Mouse (Mus musculus) cerebellum, adult 9-10 months (tissue): ENCODE measurements at regions not wholly inside any gene's neighbourhood (a gene's known extent, or its start where the extent isn't known, plus 50 kb on each side); places are given as distances from the start of the nearest gene placed in this dataset.

Experiments
- DNase-seq: peaks from one replicate; pipeline ENCODE4 v3.0.0; 2022

DNA sequence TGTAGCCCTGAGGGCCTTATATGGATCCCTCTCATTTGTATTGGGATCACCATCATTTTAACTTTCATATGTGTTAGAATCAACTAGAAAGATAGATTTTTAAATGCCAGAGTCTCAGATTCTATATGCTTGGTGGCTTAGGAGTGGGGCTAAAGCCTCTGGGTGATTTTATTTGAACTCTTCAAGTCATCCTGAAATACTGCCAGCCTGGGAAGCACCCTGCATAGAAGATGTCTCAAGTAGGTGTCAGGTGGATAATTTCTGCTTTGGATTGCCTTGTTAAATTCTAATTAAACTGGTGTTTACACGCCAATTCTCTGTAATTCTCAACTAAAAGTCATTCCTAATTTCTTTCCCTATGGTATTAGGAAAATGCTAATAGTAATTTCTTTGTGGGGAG is 4154.0 kb downstream of the 9330182O14Rik start:
- peak; percentile 42 for DNase-seq

DNA sequence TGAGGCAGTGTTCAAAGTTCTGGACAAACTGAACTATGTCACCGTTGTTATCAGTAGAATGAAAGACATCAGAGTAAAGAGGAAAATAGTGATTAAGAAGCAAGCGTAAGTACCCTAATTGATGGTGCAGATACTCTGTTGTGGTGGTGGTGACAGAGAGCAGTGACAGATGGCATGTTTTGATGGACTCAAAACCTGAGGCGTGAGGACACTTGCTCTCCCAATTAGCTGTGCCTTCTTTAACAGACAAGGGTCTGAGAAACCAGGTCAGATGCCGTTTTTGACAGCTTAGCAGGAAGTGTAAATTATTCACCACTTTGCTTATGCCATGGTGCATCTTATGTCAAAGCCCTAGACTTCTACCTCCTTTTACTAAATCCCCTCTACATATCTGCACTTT is 4154.5 kb downstream of the 9330182O14Rik start:
- peak; percentile 39 for DNase-seq

DNA sequence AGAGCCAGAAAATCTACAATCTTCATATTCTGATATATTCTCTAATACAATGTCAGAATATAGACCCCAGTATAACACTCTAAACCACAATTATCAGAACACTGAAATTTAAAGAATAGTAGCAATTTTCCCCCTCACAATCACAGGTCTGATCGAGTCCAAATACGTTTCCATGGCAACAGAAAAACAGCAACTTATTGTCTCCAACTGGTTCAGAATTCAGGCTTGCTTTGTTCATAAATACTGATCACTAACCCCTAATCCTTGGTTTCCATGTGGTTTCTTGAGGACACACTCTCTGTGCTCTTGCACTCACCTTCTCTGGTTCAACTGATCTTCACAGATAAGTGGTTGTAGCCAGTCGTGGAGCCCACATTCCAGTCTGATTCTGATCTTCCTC is 4167.3 kb downstream of the 9330182O14Rik start:
- no peak for DNase-seq

GRCm38 (mm10) chr15:44310888-44311287 is 4176.7 kb downstream of the 9330182O14Rik start:
- no peak for DNase-seq

DNA sequence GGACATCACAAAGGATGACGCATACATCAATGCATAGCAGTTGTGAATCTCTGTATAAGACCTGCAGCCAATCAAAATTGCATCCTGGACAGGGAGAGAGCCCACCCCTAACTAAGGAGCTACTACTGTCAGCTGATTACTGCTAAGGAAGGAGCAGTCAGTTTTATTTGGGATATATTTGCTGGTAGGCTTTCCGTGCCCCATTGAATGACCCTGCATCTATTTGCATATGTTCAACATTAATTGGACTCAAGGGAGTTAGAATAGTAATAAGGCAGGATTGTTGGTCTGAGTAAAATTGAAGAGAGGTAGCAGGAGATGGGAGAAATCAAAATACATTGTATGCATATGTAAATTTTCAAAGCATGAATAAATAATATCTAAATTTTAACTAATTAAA is 4179.1 kb downstream of the 9330182O14Rik start:
- no peak for DNase-seq
